Mouse (Mus musculus) hindlimb bud, embryonic 11.5 days (tissue): ENCODE data around the gene Rpl10a.
"Not testable (repeated sequence)": the region's sequence is repeated elsewhere in the genome, so short reads cannot be mapped to it uniquely, and the experiment has no call there.

ENCODE experiments used
- DNase-seq: peaks from one replicate; pipeline ENCODE4 v3.0.0-alpha.2; 2012; ENCODE audit warnings: low read depth, low spot score; ENCODE audit errors: extremely low spot score

Rpl10a gene

DNA sequence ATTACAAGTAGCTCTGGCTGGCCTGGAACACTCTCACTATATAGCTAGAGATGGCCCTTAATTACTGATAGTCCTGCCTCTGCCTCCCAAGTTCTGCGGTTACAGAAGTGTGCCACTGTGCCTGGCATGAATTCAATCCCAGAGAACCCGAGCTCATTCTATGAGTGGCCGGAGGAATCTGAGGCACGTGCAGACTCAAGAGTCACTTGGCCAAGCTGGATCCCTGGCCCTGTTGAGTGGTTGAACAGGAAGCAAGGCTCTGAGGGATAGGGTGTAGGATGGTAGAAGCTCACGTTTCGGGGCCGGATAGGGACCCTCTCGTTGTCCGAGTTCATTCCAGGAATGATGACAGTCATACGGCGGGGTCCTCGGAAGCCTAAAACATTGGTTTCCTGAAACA lies 27.6 kb downstream of the Rpl10a start:
- no peak for DNase-seq

DNA sequence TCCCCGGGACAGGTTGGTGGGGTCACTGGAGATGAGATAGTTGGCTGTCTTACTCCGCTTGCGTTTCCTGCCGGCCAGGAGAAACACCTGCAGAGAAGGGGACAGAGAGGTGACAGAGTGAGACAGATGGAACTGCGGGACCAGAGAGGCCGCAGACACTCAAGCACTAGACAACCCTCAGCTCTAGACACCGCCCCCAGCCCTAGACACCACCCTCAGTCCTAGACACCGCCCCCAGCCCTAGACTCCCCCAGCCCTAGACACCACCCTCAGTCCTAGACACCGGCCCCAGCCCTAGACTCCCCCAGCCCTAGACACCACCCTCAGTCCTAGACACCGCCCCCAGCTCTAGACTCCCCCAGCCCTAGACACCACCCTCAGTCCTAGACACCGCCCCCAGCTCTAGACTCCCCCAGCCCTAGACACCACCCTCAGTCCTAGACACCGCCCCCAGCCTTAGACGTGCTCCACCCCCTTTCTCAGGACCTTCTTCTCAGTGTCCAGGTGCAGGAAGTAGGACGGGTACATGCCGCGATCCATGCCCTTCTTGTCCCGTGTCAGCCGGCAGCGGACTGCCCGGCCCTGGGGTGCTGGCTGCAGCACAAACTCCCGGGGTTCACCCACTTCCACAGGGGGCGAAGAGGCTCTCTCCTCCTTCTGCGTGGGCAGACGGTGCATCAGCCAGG lies 30.4 kb downstream of the Rpl10a start:
- not testable (repeated sequence) for DNase-seq

DNA sequence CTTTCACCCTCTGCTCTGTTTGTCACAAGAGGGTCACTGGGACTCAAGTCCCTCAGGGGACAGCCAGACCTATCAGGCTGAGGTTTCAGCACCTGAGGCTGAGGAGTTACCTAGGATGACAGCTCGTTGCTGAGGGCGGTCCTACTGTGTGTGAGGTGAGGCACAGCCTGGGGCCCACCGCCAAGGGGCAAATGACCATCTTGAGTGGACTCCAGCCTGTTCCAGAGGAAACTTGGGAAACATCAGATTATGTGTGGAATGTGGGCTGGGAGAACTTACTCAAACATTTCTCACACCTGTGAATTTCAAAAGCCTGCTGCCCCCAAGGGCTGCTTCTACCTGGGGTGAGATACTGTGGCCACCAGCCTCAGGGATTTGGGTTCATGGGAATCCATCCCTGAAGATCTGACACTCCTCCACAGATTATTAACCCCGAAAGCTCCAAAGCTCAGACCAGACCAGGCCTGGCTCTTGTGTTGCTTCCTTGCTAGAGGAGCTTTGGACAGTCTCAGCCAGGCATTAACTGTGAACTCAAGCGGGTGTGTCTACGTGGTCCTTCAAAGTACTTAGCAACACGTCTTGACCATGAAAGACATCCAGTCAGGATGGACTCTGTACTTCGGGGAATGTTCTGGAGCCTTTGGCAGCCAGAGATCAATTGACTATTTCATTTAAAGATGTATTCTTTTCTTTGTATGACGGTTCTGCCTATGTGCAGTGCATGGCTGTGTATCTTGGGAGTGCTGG lies 32.4 kb downstream of the Rpl10a start:
- DNase-seq: no peak

DNA sequence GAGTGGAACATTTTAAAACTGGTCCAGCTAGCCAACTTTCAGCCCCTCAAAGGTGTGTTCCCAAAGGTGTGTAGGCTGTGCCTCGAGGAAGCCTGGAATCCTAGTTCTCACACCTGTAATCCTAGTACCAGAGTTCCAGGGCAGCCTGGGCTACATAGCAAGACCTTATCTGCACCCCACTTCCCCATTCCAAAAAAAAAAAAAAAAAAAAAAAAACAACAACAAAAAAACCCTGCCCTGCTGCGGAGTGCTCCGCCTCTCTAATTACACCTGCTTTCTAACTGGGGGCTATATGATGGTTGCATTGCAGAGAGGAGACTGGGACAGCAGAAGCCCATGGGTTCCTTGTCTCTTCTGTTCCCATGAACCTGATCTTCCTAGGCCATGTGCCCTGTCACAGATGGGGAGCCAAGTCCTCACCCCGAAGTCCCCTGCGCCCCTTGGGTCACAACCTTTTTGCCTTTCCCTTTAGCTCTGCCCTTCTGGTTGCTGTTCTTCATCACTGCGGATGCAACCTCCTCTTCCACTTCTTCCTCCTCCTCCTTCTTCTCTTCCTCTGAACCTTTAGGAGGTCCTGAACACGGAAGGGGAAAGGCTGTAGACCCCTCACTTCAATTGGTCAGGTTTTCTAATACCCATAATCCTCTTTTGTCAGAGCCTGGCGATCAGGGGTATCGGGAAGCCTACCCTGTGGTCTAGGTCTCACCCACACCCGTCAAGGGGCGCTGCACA lies 33.8 kb downstream of the Rpl10a start:
- no peak for DNase-seq

DNA sequence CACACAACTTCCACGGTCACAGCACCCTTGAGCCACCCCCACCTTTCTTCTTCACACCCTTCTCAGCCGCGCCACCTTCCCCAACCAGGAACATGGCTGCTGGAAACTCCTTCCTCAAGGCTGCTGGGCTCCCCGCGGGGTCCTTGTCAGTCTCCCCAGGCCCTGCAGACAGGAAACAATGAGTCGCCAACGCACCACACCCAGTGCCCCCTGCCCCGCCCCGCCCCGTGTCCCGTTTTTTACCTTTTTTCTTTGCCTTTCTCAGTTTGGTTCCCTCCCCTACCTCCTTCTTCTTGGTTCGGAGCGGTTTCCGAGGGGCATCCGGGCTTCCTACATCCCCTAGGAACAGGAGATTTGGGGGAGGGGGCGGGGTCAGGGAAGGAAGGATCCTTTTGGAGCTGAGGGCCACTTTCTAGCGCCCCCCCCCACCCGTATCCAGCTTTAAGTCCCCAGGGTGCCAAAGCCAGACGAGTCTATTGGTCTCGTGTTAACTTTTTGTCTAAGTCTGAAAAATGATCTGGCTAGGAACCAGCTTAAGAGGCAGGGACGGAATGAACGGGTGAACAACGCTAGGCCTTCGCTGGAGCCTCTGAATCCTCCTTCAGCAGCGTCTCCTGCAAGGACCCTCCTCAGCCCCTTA lies 34.5 kb downstream of the Rpl10a start:
- DNase-seq: no peak

DNA sequence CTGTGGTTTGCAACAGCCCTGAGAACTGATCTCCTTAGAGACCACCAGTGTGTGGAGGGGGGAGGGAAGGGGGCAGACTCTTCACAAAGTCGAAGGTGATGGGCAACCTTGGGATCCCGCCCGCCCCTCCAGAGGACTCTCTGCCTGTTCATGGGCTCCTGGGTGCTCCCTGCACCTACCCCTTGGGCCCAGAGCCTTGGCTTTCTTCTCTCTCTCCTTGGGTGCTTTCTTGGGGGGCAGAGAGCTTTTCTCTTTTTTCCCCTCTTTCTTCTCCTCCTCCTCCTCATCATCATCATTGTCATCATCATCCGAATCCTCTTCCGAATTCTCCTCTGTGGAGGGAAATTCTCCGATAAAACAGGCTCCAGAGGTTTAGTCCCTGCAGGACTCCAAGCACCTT lies 35.2 kb downstream of the Rpl10a start:
- DNase-seq: no peak

DNA sequence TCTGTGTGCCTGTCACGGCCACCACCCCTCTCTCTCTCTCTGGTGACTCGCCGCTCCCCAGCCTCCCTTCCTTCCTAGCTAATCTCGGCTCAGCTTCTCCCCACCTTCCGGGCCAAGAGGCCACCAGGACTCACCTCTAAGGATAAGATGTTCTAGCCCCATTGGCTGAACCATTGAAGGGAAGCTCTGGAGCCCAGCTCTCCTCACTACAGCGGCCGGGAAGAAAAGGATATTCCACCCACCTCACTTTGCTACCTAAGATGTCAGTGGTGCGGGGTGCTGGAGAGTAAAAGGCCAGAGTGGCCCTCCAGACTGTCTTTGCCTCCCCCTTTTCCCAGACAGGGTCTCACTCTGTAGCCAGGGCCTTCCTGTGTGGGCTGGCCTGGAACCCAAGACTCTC lies 36.9 kb downstream of the Rpl10a start, which contains the start of gene Tulp1:
Gene Tulp1 (minus strand): TSS at position 101 of the 400 bp plus-strand sequence.
- DNase-seq: no peak

DNA sequence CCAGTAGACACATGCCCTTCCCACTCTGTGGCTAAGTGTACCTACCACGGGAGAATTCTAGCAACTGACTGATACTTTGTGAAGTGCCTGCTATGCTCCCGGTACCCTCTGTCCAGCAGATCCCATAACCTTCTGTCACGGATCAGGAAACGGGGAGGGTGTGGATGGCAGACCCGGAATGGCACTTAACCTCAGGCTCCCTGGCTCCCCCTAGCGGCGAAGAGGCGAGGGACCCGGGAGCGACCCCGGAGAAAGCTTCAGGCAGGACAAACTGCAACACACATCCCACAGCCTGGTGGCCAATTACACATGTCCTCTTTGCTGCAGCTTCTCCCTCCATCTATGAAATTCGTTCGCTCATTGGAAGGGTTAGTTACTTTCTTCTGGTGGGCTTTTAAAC lies 40.2 kb downstream of the Rpl10a start:
- no peak for DNase-seq

DNA sequence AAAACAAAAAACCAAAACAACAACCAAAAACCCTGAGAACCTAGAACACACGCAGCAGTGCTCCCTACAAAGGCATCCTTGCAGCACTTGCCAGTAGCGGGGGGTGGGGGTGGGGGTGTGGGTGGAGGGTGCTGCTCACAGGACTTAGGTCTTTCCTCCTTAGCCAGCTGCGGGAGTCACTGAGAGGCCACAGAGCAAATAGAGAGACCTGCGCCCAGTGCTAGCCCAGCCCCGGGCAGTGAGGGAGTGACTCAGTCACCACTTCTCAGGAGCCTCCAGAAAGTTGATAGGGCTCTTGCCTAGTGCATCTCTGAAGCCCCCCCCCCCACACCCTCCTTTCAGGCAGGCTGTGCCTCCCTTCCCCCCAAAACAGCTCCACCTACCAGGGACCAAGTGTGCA lies 40.8 kb downstream of the Rpl10a start:
- no peak for DNase-seq

DNA sequence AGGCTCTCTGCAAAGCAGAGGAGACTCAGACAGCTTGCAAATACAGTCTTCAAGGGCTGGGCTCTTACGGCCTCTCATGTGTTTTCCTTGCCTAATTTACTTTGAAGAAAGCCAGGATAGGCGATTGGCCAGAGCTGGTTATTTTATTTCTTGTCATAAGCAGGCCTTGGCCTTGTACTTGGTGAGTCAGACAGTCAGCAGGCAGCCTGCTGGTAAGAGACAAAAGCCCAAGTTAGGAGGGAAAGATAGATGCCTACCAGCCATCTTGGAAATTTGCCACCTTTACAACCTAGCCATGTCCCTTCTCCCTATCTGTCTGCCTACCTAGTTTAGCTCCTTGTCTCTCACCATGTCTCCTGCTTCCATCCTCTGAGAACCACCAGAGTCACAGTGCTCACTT lies 43.0 kb downstream of the Rpl10a start:
- DNase-seq: no peak

DNA sequence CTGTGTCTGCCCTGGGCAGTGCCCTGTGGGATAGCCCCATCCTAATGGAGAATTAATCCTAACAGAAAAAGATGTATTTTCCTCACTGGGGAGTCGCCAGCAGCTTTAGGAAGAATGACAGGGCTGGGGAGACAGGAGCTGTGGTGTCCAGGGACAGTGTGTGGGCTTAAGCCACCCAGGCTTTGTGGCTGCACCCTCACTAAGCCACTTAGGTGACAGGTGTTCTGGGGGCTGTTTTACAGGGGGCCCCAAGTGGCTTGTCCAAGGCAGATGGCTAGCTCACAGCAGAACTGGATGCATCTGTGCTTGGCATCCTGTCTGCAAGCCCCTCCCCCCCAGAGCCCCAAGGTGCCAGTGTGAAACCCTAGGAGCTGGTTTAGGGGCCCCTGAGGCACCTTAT lies 43.7 kb downstream of the Rpl10a start:
- DNase-seq: no peak

DNA sequence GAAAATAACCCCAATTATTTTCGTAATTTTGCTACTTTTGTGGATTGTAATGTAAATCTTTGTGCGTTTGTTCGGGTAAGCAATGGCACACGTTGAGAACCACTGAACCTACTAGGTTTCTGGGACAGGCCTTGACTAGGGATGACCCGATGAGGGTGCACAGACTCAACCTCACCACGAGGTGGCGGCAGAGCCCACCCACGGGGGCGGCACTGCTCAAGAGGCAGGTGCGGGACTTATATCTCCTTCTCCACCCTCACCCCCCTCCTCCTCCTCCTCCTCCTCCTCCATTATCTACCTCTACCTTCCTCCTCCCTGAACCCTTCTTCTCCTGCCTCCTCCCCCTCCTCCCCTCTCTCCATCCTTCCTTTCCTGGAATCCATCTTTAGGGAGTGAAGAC lies 45.5 kb downstream of the Rpl10a start:
- no peak for DNase-seq

DNA sequence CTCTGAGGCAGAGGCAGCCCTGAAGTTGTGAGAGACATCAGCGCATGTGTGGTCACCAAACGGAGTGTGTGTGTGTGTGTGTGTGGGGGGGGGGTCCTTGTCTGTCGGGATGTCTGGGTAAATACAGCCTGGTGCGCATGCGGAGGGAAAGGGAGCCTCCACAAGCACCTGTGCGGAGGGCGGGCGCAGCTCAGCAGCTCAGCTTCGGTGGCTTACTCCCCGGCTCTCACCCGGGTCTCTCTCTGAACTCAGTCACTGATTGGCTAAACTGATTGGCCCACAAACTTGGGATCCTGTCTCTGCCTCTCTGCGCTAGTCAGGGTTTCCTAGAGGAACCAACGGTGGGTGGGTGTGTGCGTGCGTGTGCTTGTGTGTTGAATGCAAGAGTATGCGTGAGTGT lies 46.2 kb downstream of the Rpl10a start:
- DNase-seq: no peak

DNA sequence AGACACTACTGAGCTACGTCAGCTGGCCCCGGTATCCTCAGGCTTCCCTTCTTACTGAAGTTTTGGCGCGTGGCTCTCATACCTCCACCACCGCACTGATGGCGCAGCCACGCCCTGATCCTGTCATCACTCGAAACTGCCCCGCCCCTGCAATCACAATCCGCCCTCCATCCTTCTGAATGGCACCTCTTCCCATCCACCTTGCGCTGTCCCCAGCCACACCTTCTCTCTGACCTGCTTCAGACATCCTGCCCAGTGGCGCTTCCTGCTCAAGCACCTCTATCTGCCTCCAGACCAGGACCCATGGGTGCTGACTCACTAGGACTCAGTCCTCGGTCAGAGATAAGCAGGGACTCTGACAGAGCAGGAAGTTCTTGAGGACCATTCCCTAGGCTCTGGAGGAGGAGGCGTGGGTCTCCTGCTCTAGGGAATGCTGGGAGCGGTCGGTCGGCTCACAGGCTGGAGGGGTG lies 47.4 kb downstream of the Rpl10a start:
- no peak for DNase-seq

DNA sequence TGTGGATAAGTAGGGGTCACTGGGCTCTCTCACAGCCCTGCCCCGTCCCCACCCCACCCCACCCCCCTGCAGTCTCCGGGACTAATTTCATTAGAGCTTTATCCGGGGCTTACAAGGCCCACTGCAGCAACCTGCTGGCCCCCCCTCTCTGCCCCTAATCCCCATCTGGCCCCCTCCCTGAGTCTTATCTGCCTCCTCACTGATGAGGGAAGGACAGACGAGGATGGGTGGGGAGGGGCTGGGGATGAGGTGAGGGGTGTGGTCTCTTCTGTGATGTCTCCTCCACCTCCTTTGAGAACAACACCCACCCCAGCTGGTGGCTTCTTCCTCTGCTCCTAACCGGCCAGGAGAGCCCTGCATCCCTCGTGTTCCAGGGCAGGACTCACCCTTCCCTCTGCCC lies 52.0 kb downstream of the Rpl10a start:
- DNase-seq: no peak
